Mouse (Mus musculus) heart, adult 2 months (tissue): ENCODE measurements around the gene Siah1b.

Experiments used
- EP300 ChIP-seq: fragments of 200-500 bp; IDR thresholded peaks from 2 replicates; pipeline ENCODE4 v1.6.1; 2011; ENCODE audit warnings: low read depth, low read length, control low read depth; ENCODE audit not compliant: insufficient read depth
- POLR2A ChIP-seq: fragments of 200-500 bp; IDR thresholded peaks from 2 replicates; pipeline ENCODE4 v1.6.1; 2011; ENCODE audit warnings: mild to moderate bottlenecking, low read depth, low read length, control low read depth; ENCODE audit not compliant: insufficient read depth

GRCm38 (mm10) chrX:164123942-164124341 is 47.6 kb upstream of the Siah1b start:
- TF ChIP-seq EP300 (no peak), POLR2A (no peak)
